Mouse (Mus musculus) layer of hippocampus, postnatal 10 days (tissue): Measurements from ENCODE around the gene Dus1l. TPM values are rescaled to one million over a fixed set of nuclear protein-coding genes. Genes with fewer than 3 reads are reported as not detected.

Experiments
- total RNA-seq, 2 experiments: library from RNA; stranded (reverse); gene quantifications; 2 replicates each; pipeline ENCODE4 v1.2.3; 2021

The Dus1l gene
- total RNA-seq, 2 experiments from 2014 or later: 42.3 to 44.5 TPM

Other genes with a start within 250 kb of the Dus1l start
- 100 to 1,000 TPM in 1 of 2 experiments, 10 to 100 TPM in 1; 95.4 to 107 TPM for gene Mcrip1, start 246.7 kb downstream of the Dus1l start, total RNA-seq
- gene Ppp1r27, start 245.3 kb downstream of the Dus1l start, total RNA-seq: not detected
- 100 to 1,000 TPM; 153 to 161 TPM for gene P4hb, start 223.2 kb downstream of the Dus1l start, total RNA-seq
- gene Arhgdia, start 214.8 kb downstream of the Dus1l start, total RNA-seq: 100 to 1,000 TPM; 344 to 379 TPM
- 10 to 100 TPM; 79.8 to 91.3 TPM for gene Alyref, start 198.0 kb downstream of the Dus1l start, total RNA-seq
- gene Anapc11, start 198.0 kb downstream of the Dus1l start, total RNA-seq: 100 to 1,000 TPM in 1 of 2 experiments, 10 to 100 TPM in 1; 93.5 to 107 TPM
- 1 to 10 TPM; 2.2 to 2.4 TPM for gene Npb, start 187.9 kb downstream of the Dus1l start, total RNA-seq
- 100 to 1,000 TPM; 132 to 145 TPM for gene Pcyt2, start 178.5 kb downstream of the Dus1l start, total RNA-seq
- 10 to 100 TPM; 33.5 to 39.7 TPM for gene Sirt7, start 171.2 kb downstream of the Dus1l start, total RNA-seq
- 10 to 100 TPM; 79.3 to 86.7 TPM for gene Mafg, start 162.8 kb downstream of the Dus1l start, total RNA-seq
- gene Pycr1, start 152.6 kb downstream of the Dus1l start, total RNA-seq: 1 to 10 TPM; 3.5 to 5.3 TPM
- gene Myadml2, start 148.2 kb downstream of the Dus1l start, total RNA-seq: 1 to 10 TPM; 1.1 to 2.1 TPM
- gene Notum, start 135.2 kb downstream of the Dus1l start, total RNA-seq: 1 to 10 TPM; 5.8 to 7.4 TPM
- gene Aspscr1, start 123.4 kb downstream of the Dus1l start, total RNA-seq: 10 to 100 TPM; 55.5 to 62.5 TPM
- gene Cenpx, start 82.7 kb downstream of the Dus1l start, total RNA-seq: 10 to 100 TPM; 30.1 to 32.0 TPM
- gene Lrrc45, start 82.5 kb downstream of the Dus1l start, total RNA-seq: 10 to 100 TPM; 61.1 to 71.1 TPM
- gene Rac3, start 74.9 kb downstream of the Dus1l start, total RNA-seq: 100 to 1,000 TPM; 247 to 249 TPM
- gene Dcxr, start 69.1 kb downstream of the Dus1l start, total RNA-seq: 10 to 100 TPM in 1 of 2 experiments, 1 to 10 TPM in 1; 7.8 to 10.2 TPM
- gene Cbr2, start 64.3 kb downstream of the Dus1l start, total RNA-seq: 1 to 10 TPM; 2.6 to 2.8 TPM
- 10 to 100 TPM; 18.7 to 22.2 TPM for gene Hmga1b, start 33.6 kb downstream of the Dus1l start, total RNA-seq
- 10 to 100 TPM; 89.5 to 91.8 TPM for gene Rfng, start 12.2 kb downstream of the Dus1l start, total RNA-seq
- gene Gps1, start 12.1 kb downstream of the Dus1l start, total RNA-seq: 100 to 1,000 TPM; 136 to 144 TPM
- gene Fasn, start 28.1 kb upstream of the Dus1l start, total RNA-seq: 100 to 1,000 TPM; 286 to 320 TPM
- 1 to 10 TPM; 7.3 to 7.4 TPM for gene Ccdc57, start 136.5 kb upstream of the Dus1l start, total RNA-seq
- 1 to 10 TPM; 2.9 to 4.1 TPM for gene Slc16a3, start 152.1 kb upstream of the Dus1l start, total RNA-seq
- gene Csnk1d, start 194.9 kb upstream of the Dus1l start, total RNA-seq: 100 to 1,000 TPM; 115 TPM
- gene Cd7, start 243.0 kb upstream of the Dus1l start, total RNA-seq: not detected